Mouse (Mus musculus): ENCODE results near the gene Fermt1. TPM values are rescaled to one million over a fixed set of nuclear protein-coding genes. Genes with fewer than 3 reads are reported as not detected.

Fermt1 gene
- total RNA-seq, 1 experiment: 2.7 TPM

GRCm38 (mm10) chr2:132936176-132936575 is 9.5 kb downstream of the Fermt1 start:
- no peaks in the 10 kb centered on the region for H3K4me1 ChIP-seq (ENCODE audit: control insufficient read depth in 2 of 2, insufficient read depth in 2 of 2, low read length in 2 of 2, poor library complexity in 1 of 2)
- in situ Hi-C loops (cut with MboI; ENCODE audit: low sequenced_read_pairs in 2 of 2, unreplicated experiment in 2 of 2): no loop called here
- TF ChIP-seq CHD2 (IDR thresholded peaks at IDR 0.05; ENCODE audit: low read depth, low read length) (no peak), ZNF384 (IDR thresholded peaks at IDR 0.05; ENCODE audit: low read depth, low read length) (no peak), ZC3H11A (IDR thresholded peaks at IDR 0.05; ENCODE audit: borderline replicate concordance, low read depth, low read length) (no peak), HCFC1 (IDR thresholded peaks at IDR 0.05; ENCODE audit: borderline replicate concordance, insufficient read depth, low read length) (no peak), MAFK (IDR thresholded peaks at IDR 0.05; ENCODE audit: insufficient read depth, low read depth, low read length) (no peak)
- DNase-seq (ENCODE audit: low read depth, low spot score): no peak
- no peak overlapping the region for H3K4me3 ChIP-seq (ENCODE audit: insufficient read depth in 1 of 2, low read depth in 1 of 2, low read length in 2 of 2, poor library complexity in 1 of 2, severe bottlenecking in 1 of 2)
- no peak overlapping the region for H3K9ac ChIP-seq (ENCODE audit: insufficient read depth, low read depth, low read length, poor library complexity, severe bottlenecking)
- H3K36me3 ChIP-seq (ENCODE audit: control insufficient read depth, insufficient read depth, low read length, poor library complexity, severe bottlenecking): no peaks in the 10 kb centered on the region; the same call in 1 of the 2 replicates
- no peaks in the 10 kb centered on the region for H3K9me3 ChIP-seq (ENCODE audit: control insufficient read depth, insufficient read depth, low read depth, low read length)
- no peak overlapping the region for H3K27ac ChIP-seq (ENCODE audit: insufficient read depth, low read depth, low read length, poor library complexity, severe bottlenecking)

GRCm38 (mm10) chr2:132934711-132935110 is 11.0 kb downstream of the Fermt1 start:
- Histone ChIP-seq H3K4me1 (ENCODE audit: control insufficient read depth in 2 of 2, insufficient read depth in 2 of 2, low read length in 2 of 2, poor library complexity in 1 of 2) (no peaks in the 10 kb centered on the region), H3K9ac (ENCODE audit: insufficient read depth, low read depth, low read length, poor library complexity, severe bottlenecking) (no peak overlapping the region), H3K36me3 (ENCODE audit: control insufficient read depth, insufficient read depth, low read length, poor library complexity, severe bottlenecking) (no peaks in the 10 kb centered on the region; the same call in 1 of the 2 replicates), H3K4me3 (ENCODE audit: insufficient read depth in 1 of 2, low read depth in 1 of 2, low read length in 2 of 2, poor library complexity in 1 of 2, severe bottlenecking in 1 of 2) (no peak overlapping the region), H3K9me3 (ENCODE audit: control insufficient read depth, insufficient read depth, low read depth, low read length) (no peaks in the 10 kb centered on the region), H3K27ac (ENCODE audit: insufficient read depth, low read depth, low read length, poor library complexity, severe bottlenecking) (no peak overlapping the region)
- DNase-seq (ENCODE audit: low read depth, low spot score): no peak
- TF ChIP-seq HCFC1 (IDR thresholded peaks at IDR 0.05; ENCODE audit: borderline replicate concordance, insufficient read depth, low read length) (no peak), CHD2 (IDR thresholded peaks at IDR 0.05; ENCODE audit: low read depth, low read length) (no peak), ZC3H11A (IDR thresholded peaks at IDR 0.05; ENCODE audit: borderline replicate concordance, low read depth, low read length) (no peak), MAFK (IDR thresholded peaks at IDR 0.05; ENCODE audit: insufficient read depth, low read depth, low read length) (no peak), ZNF384 (IDR thresholded peaks at IDR 0.05; ENCODE audit: low read depth, low read length) (no peak)
- in situ Hi-C loops (cut with MboI; ENCODE audit: low sequenced_read_pairs in 2 of 2, unreplicated experiment in 2 of 2): no loop called here

DNA sequence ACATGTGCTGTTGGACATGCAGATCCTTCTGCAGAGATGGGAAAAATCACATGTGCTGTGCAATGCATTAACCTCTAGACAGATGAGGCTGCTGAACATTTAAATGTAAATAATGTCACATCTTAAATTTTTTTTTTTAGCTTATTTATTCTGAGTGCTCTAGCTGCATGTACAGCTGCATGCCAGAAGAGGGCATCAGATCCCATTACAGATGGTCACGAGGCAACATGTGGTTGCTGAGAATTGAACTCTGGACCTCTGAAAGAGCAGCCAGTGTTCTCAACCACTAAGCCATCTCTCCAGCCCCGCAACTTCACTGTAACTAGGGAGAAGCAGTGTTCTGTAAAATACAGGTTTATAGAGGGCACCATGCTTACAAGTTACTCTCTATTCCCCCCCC is 11.6 kb downstream of the Fermt1 start:
- no peak overlapping the region for H3K4me3 ChIP-seq (ENCODE audit: insufficient read depth in 1 of 2, low read depth in 1 of 2, low read length in 2 of 2, poor library complexity in 1 of 2, severe bottlenecking in 1 of 2)
- in situ Hi-C loops (cut with MboI; ENCODE audit: low sequenced_read_pairs in 2 of 2, unreplicated experiment in 2 of 2): no loop called here
- H3K27ac ChIP-seq (ENCODE audit: insufficient read depth, low read depth, low read length, poor library complexity, severe bottlenecking): no peak overlapping the region
- TF ChIP-seq ZNF384 (IDR thresholded peaks at IDR 0.05; ENCODE audit: low read depth, low read length): no peak
- TF ChIP-seq MAFK (IDR thresholded peaks at IDR 0.05; ENCODE audit: insufficient read depth, low read depth, low read length): no peak
- no peak for TF ChIP-seq HCFC1 (IDR thresholded peaks at IDR 0.05; ENCODE audit: borderline replicate concordance, insufficient read depth, low read length)
- TF ChIP-seq CHD2 (IDR thresholded peaks at IDR 0.05; ENCODE audit: low read depth, low read length): no peak
- no peak for TF ChIP-seq ZC3H11A (IDR thresholded peaks at IDR 0.05; ENCODE audit: borderline replicate concordance, low read depth, low read length)
- no peaks in the 10 kb centered on the region; the same call in 1 of the 2 replicates for H3K36me3 ChIP-seq (ENCODE audit: control insufficient read depth, insufficient read depth, low read length, poor library complexity, severe bottlenecking)
- no peaks in the 10 kb centered on the region for H3K9me3 ChIP-seq (ENCODE audit: control insufficient read depth, insufficient read depth, low read depth, low read length)
- no peaks in the 10 kb centered on the region for H3K4me1 ChIP-seq (ENCODE audit: control insufficient read depth in 2 of 2, insufficient read depth in 2 of 2, low read length in 2 of 2, poor library complexity in 1 of 2)
- H3K9ac ChIP-seq (ENCODE audit: insufficient read depth, low read depth, low read length, poor library complexity, severe bottlenecking): no peak overlapping the region
- DNase-seq (ENCODE audit: low read depth, low spot score): no peak

DNA sequence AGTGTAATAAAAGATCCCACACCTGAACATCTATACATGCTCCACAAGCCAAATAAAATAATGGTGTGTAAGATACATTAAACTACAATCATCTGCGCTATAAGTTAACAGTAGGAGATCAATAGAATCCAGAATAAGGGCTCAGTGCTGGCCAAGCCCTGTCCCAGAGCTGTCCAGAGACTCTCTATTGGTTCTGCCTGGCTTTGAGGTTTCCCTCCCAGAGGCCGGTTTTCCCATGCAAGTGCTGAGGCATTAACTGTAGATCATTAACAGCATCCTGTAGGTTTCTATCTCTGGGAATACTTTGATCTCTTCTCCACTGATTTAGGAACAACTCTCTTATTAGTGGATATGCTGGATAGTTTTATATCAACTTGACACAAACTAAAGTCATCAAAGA is 16.7 kb downstream of the Fermt1 start:
- Histone ChIP-seq H3K27ac (ENCODE audit: insufficient read depth, low read depth, low read length, poor library complexity, severe bottlenecking) (no peak overlapping the region), H3K9me3 (ENCODE audit: control insufficient read depth, insufficient read depth, low read depth, low read length) (no peaks in the 10 kb centered on the region), H3K36me3 (ENCODE audit: control insufficient read depth, insufficient read depth, low read length, poor library complexity, severe bottlenecking) (no peaks in the 10 kb centered on the region; the same call in 1 of the 2 replicates), H3K4me3 (ENCODE audit: insufficient read depth in 1 of 2, low read depth in 1 of 2, low read length in 2 of 2, poor library complexity in 1 of 2, severe bottlenecking in 1 of 2) (no peak overlapping the region), H3K9ac (ENCODE audit: insufficient read depth, low read depth, low read length, poor library complexity, severe bottlenecking) (no peak overlapping the region), H3K4me1 (ENCODE audit: control insufficient read depth in 2 of 2, insufficient read depth in 2 of 2, low read length in 2 of 2, poor library complexity in 1 of 2) (no peaks in the 10 kb centered on the region)
- DNase-seq (ENCODE audit: low read depth, low spot score): no peak
- in situ Hi-C loops (cut with MboI; ENCODE audit: low sequenced_read_pairs in 2 of 2, unreplicated experiment in 2 of 2): no loop called here
- TF ChIP-seq ZNF384 (IDR thresholded peaks at IDR 0.05; ENCODE audit: low read depth, low read length) (no peak), MAFK (IDR thresholded peaks at IDR 0.05; ENCODE audit: insufficient read depth, low read depth, low read length) (no peak), CHD2 (IDR thresholded peaks at IDR 0.05; ENCODE audit: low read depth, low read length) (no peak), HCFC1 (IDR thresholded peaks at IDR 0.05; ENCODE audit: borderline replicate concordance, insufficient read depth, low read length) (no peak), ZC3H11A (IDR thresholded peaks at IDR 0.05; ENCODE audit: borderline replicate concordance, low read depth, low read length) (no peak)

GRCm38 (mm10) chr2:132927871-132928270 is 17.8 kb downstream of the Fermt1 start:
- Histone ChIP-seq H3K27ac (ENCODE audit: insufficient read depth, low read depth, low read length, poor library complexity, severe bottlenecking) (no peak overlapping the region), H3K36me3 (ENCODE audit: control insufficient read depth, insufficient read depth, low read length, poor library complexity, severe bottlenecking) (no peaks in the 10 kb centered on the region), H3K4me3 (ENCODE audit: insufficient read depth in 1 of 2, low read depth in 1 of 2, low read length in 2 of 2, poor library complexity in 1 of 2, severe bottlenecking in 1 of 2) (no peak overlapping the region), H3K9ac (ENCODE audit: insufficient read depth, low read depth, low read length, poor library complexity, severe bottlenecking) (no peak overlapping the region), H3K4me1 (ENCODE audit: control insufficient read depth in 2 of 2, insufficient read depth in 2 of 2, low read length in 2 of 2, poor library complexity in 1 of 2) (no peaks in the 10 kb centered on the region), H3K9me3 (ENCODE audit: control insufficient read depth, insufficient read depth, low read depth, low read length) (no peaks in the 10 kb centered on the region)
- no peak for DNase-seq (ENCODE audit: low read depth, low spot score)
- no peak for TF ChIP-seq HCFC1 (IDR thresholded peaks at IDR 0.05; ENCODE audit: borderline replicate concordance, insufficient read depth, low read length)
- TF ChIP-seq ZNF384 (IDR thresholded peaks at IDR 0.05; ENCODE audit: low read depth, low read length): no peak
- no peak for TF ChIP-seq CHD2 (IDR thresholded peaks at IDR 0.05; ENCODE audit: low read depth, low read length)
- no peak for TF ChIP-seq ZC3H11A (IDR thresholded peaks at IDR 0.05; ENCODE audit: borderline replicate concordance, low read depth, low read length)
- TF ChIP-seq MAFK (IDR thresholded peaks at IDR 0.05; ENCODE audit: insufficient read depth, low read depth, low read length): no peak
- in situ Hi-C loops (cut with MboI; ENCODE audit: low sequenced_read_pairs in 2 of 2, unreplicated experiment in 2 of 2): no loop called here

All from ES-E14 (cell line).